Mouse (Mus musculus): Measurements from ENCODE around the gene Parn. TPM values are rescaled to one million over a fixed set of nuclear protein-coding genes. Genes with fewer than 3 reads are reported as not detected.
"Not testable (repeated sequence)": the region's sequence is repeated elsewhere in the genome, so short reads cannot be mapped to it uniquely, and the experiment has no call there.

The Parn gene
- 10 to 100 TPM; 47.8 to 52.0 TPM for total RNA-seq (2021)
- long read RNA-seq, experiment 1, transcript Parn-201 (24 exons, 2,906 nt), result major isoform, 26 of 34 reads
- long read RNA-seq, experiment 1, partial matches to known transcripts, result 4 of 34 reads
- long read RNA-seq, experiment 1, other reads (novel, unspliced or antisense), result 4 of 34 reads
- long read RNA-seq, experiment 2, transcript Parn-201 (24 exons, 2,906 nt), result major isoform, 47 of 73 reads
- long read RNA-seq, experiment 2, partial matches to known transcripts, result 9 of 73 reads
- long read RNA-seq, experiment 2, other reads (novel, unspliced or antisense), result 17 of 73 reads

GRCm38 (mm10) chr16:13667878-13668343 is at the start of gene Parn:
TSS of gene Parn (minus strand) at chr16:13668170.
- DNase-seq (ENCODE audit: low spot score in 2 of 2), result peak; percentile 79 to 81

- no peak for DNase-seq (ENCODE audit: low spot score in 2 of 2)
These were observed 49.0 kb upstream of the Parn start for GRCm38 (mm10) chr16:13716821-13717553.

- no peak for DNase-seq (ENCODE audit: low spot score in 2 of 2)
These were observed 46.9 kb upstream of the Parn start for GRCm38 (mm10) chr16:13714910-13715309.

- no peak for DNase-seq (ENCODE audit: low spot score in 2 of 2)
These were observed 36.7 kb upstream of the Parn start for GRCm38 (mm10) chr16:13704676-13705075.

- DNase-seq (ENCODE audit: low spot score in 2 of 2), result no peak
These were observed 34.2 kb upstream of the Parn start for GRCm38 (mm10) chr16:13702184-13702583.

- no peak for DNase-seq (ENCODE audit: low spot score in 2 of 2)
These were observed 31.0 kb upstream of the Parn start for GRCm38 (mm10) chr16:13698998-13699397.

GRCm38 (mm10) chr16:13678601-13679319 is 10.8 kb upstream of the Parn start:
- DNase-seq (ENCODE audit: low spot score in 2 of 2), result no peak

- DNase-seq (ENCODE audit: low spot score in 2 of 2), result no peak
These were observed 6.5 kb upstream of the Parn start for GRCm38 (mm10) chr16:13674511-13674910.

- DNase-seq (ENCODE audit: low spot score in 2 of 2), result no peak
These were observed 5.1 kb upstream of the Parn start for GRCm38 (mm10) chr16:13673114-13673513.

GRCm38 (mm10) chr16:13672386-13672898 is 4.5 kb upstream of the Parn start:
- peak; percentile 24 to 39 for DNase-seq (ENCODE audit: low spot score in 2 of 2)

GRCm38 (mm10) chr16:13671685-13672385 is 3.9 kb upstream of the Parn start, which contains the start of the genes Bfar and 3110001I22Rik:
TSS of gene Bfar (plus strand) at chr16:13671858.
TSS of gene 3110001I22Rik (plus strand) at chr16:13671929.
- DNase-seq (ENCODE audit: low spot score in 2 of 2), result peak; percentile 66 to 81

GRCm38 (mm10) chr16:13670896-13671295 is 2.9 kb upstream of the Parn start:
- DNase-seq (ENCODE audit: low spot score in 2 of 2), result not testable (repeated sequence)

- no peak for DNase-seq (ENCODE audit: low spot score in 2 of 2)
These were observed 1.3 kb upstream of the Parn start for GRCm38 (mm10) chr16:13669282-13669681.

GRCm38 (mm10) chr16:13668402-13669108 is 585 bp upstream of the Parn start:
- DNase-seq (ENCODE audit: low spot score in 2 of 2), result no peak

- DNase-seq (ENCODE audit: low spot score in 2 of 2), result peak; percentile 4 to 14
These were observed 7.2 kb downstream of the Parn start for GRCm38 (mm10) chr16:13660736-13661135.

- no peak for DNase-seq (ENCODE audit: low spot score in 2 of 2)
These were observed 9.1 kb downstream of the Parn start for GRCm38 (mm10) chr16:13658886-13659285.

GRCm38 (mm10) chr16:13645930-13646329 is 22.0 kb downstream of the Parn start:
- DNase-seq (ENCODE audit: low spot score in 2 of 2), result no peak

GRCm38 (mm10) chr16:13644474-13644873 is 23.5 kb downstream of the Parn start:
- no peak for DNase-seq (ENCODE audit: low spot score in 2 of 2)

GRCm38 (mm10) chr16:13640064-13640463 is 27.9 kb downstream of the Parn start:
- no peak for DNase-seq (ENCODE audit: low spot score in 2 of 2)

- DNase-seq (ENCODE audit: low spot score in 2 of 2), result no peak
These were observed 28.5 kb downstream of the Parn start for GRCm38 (mm10) chr16:13639508-13639907.

All from adrenal gland, postnatal 4 days (tissue).